Comparison of ENCODE assay signal across 11 mouse cellular contexts in genomic region chr5:30247666-30248065, GRCm38 (mm10). TPM values are rescaled to one million over a fixed set of nuclear protein-coding genes. Genes with fewer than 3 reads are reported as not detected.
DNase-seq lines count a peak whose midpoint lies in the region; ATAC-seq lines count a peak whose summit lies in the region.
"Had no signal": no experiment of that assay in that cellular context is flagged by ENCODE, and none has a peak within 500 bp of the region (broad histone marks: within the 10 kb centered on the region; RNA-seq: fewer than 3 reads in every experiment).

No protein-coding gene starts in this region.

- no peak overlapping the region for H3K4me2 ChIP-seq in midbrain, embryonic 11.5 days
- H3K4me2 ChIP-seq: forebrain, embryonic 13.5 days; liver, embryonic 13.5 days had no signal

- WGBS in midbrain, embryonic 11.5 days = 94% methylated on average over 1 of the region's 1 CpGs

- peaks cover 3% of the 10 kb centered on the region; the same call in 1 of the 2 replicates for H3K36me3 ChIP-seq in midbrain, embryonic 11.5 days (ENCODE audit: control insufficient read depth, insufficient read depth, low read length)

- no peak overlapping the region for H3K27ac ChIP-seq in midbrain, embryonic 11.5 days (ENCODE audit: low read depth, low read length)
- H3K27ac ChIP-seq: forebrain, embryonic 13.5 days; liver, embryonic 13.5 days had no signal

- no peak overlapping the region for H3K4me3 ChIP-seq in midbrain, embryonic 11.5 days (ENCODE audit: low read depth, low read length)
- H3K4me3 ChIP-seq: forebrain, embryonic 13.5 days; liver, embryonic 13.5 days had no signal

- DNase-seq in kidney, adult 9 months = peak; percentile 31
- no peak for DNase-seq in kidney, postnatal 14 days
- DNase-seq in A20 (ENCODE audit: low read depth, low spot score) (peak; percentile 50), ES-CJ7 (ENCODE audit: low read depth, low spot score) (peak; percentile 69)
- no peak for DNase-seq in layer of hippocampus, postnatal 14 days (ENCODE audit: low spot score in 2 of 2)
- no peak for DNase-seq in midbrain, embryonic 11.5 days (ENCODE audit: low spot score, missing footprints)
- DNase-seq: liver, embryonic 13.5 days had no signal

- H3K27me3 ChIP-seq in midbrain, embryonic 11.5 days (ENCODE audit: control insufficient read depth, insufficient read depth, low read length) = no peaks in the 10 kb centered on the region
- H3K27me3 ChIP-seq: forebrain, embryonic 13.5 days; liver, embryonic 13.5 days had no signal

- no peak overlapping the region for H3K9ac ChIP-seq in midbrain, embryonic 11.5 days (ENCODE audit: low read length)
- H3K9ac ChIP-seq: forebrain, embryonic 13.5 days; liver, embryonic 13.5 days had no signal

- H3K9me3 ChIP-seq in midbrain, embryonic 11.5 days (ENCODE audit: control insufficient read depth, low read length) = no peaks in the 10 kb centered on the region
- H3K9me3 ChIP-seq: forebrain, embryonic 13.5 days; liver, embryonic 13.5 days had no signal

- no peaks in the 10 kb centered on the region for H3K4me1 ChIP-seq in midbrain, embryonic 11.5 days (ENCODE audit: control insufficient read depth, insufficient read depth, low read length)

- ATAC-seq in megakaryocyte progenitor cell, adult 5-6 weeks (replicated peaks; ENCODE audit: poor library complexity) = peak; percentile 72
- no peak for ATAC-seq in activated CD4-positive, CD25-positive, alpha-beta regulatory T cell, adult 4 months
- no peak for ATAC-seq in midbrain, embryonic 11.5 days (ENCODE audit: low FRiP score)
- ATAC-seq: forebrain, embryonic 13.5 days had no signal

RNA-seq across cellular contexts. Expression of gene Selenoi, which starts 15.3 kb away (rescaled TPM):
- total RNA-seq in megakaryocyte progenitor cell, adult 5-6 weeks (2015) = 36.0 and 38.8 TPM in 2 replicates
- total RNA-seq in megakaryocyte progenitor cell, adult 5-6 weeks (2017) = 47.5 and 67.4 TPM in 2 replicates
- 10 to 100 TPM; 42.8 to 57.1 TPM for total RNA-seq in layer of hippocampus, postnatal 14 days (2021)
- polyA plus RNA-seq in activated CD4-positive, CD25-positive, alpha-beta regulatory T cell, adult 4 months (2017; shearing (Covaris generic)) = 10 to 100 TPM; 21.9 to 23.3 TPM
- 21.8 and 22.0 TPM in 2 replicates for polyA plus RNA-seq in midbrain, embryonic 11.5 days (2014; fragmentation: Nextera tagmentation; extraction: Ambion mirVana)

RNA-seq across cellular contexts. Expression of gene Drc1, which starts 33.5 kb away (rescaled TPM):
- 0.32 TPM in 1 of 2 replicates, not detected in the other for total RNA-seq in megakaryocyte progenitor cell, adult 5-6 weeks (2015)
- total RNA-seq in megakaryocyte progenitor cell, adult 5-6 weeks (2017) = not detected in 2 replicates
- 10 to 100 TPM in 1 of 2 experiments, 1 to 10 TPM in 1; 9.7 to 10.2 TPM for total RNA-seq in layer of hippocampus, postnatal 14 days (2021)
- polyA plus RNA-seq in activated CD4-positive, CD25-positive, alpha-beta regulatory T cell, adult 4 months (2017; shearing (Covaris generic)) = 10 to 100 TPM in 1 of 2 experiments, 1 to 10 TPM in 1; 8.1 to 13.2 TPM
- 0.68 and 0.73 TPM in 2 replicates for polyA plus RNA-seq in midbrain, embryonic 11.5 days (2014; fragmentation: Nextera tagmentation; extraction: Ambion mirVana)
- total RNA-seq: monocyte, adult 5-6 weeks had no signal

RNA-seq across cellular contexts. Expression of gene Adgrf3, which starts 42.1 kb away (rescaled TPM):
- 0.27 TPM in 1 of 2 replicates, not detected in the other for total RNA-seq in megakaryocyte progenitor cell, adult 5-6 weeks (2015)
- total RNA-seq in megakaryocyte progenitor cell, adult 5-6 weeks (2017) = not detected in 2 replicates
- not detected for total RNA-seq in layer of hippocampus, postnatal 14 days (2021)
- not detected for polyA plus RNA-seq in activated CD4-positive, CD25-positive, alpha-beta regulatory T cell, adult 4 months (2017; shearing (Covaris generic))
- not detected in 2 replicates for polyA plus RNA-seq in midbrain, embryonic 11.5 days (2014; fragmentation: Nextera tagmentation; extraction: Ambion mirVana)
- total RNA-seq: monocyte, adult 5-6 weeks had no signal
- polyA plus RNA-seq: forebrain, embryonic 13.5 days; liver, embryonic 13.5 days had no signal

Comparison
In these comparisons a context has a peak if more than half of its experiments do, and no peak if none do; other contexts are left out.
1. DNase-seq: peak in kidney, adult 9 months (single experiment), A20 (single experiment) and ES-CJ7 (single experiment); none in kidney, postnatal 14 days (single experiment), layer of hippocampus, postnatal 14 days (0 of 2) and midbrain, embryonic 11.5 days (single experiment).
2. RNA of gene Drc1, which starts 33.5 kb away (total RNA-seq): 9.7 to 10.2 TPM in layer of hippocampus, postnatal 14 days; 0.32 TPM in megakaryocyte progenitor cell, adult 5-6 weeks; every median in the first group is over 4 times any median in the second.